Mouse (Mus musculus) stomach, postnatal 0 days (tissue): Measurements from ENCODE around the gene Tubgcp5. TPM values are rescaled to one million over a fixed set of nuclear protein-coding genes. Genes with fewer than 3 reads are reported as not detected.

ENCODE experiments used
- ATAC-seq: fragments of 200-750 bp; cut with Nextera tagmentation; 2 replicates; pipeline ENCODE4 v1.8.0; 2017; ENCODE audit not compliant: low FRiP score, low TSS enrichment
- DNase-seq: peaks from one replicate; pipeline ENCODE4 v3.0.0-alpha.2; 2016; ENCODE audit warnings: low spot score
- H3K27ac ChIP-seq: fragments of 300-500 bp; sonication (generic); replicated peaks from 2 replicates; pipeline ENCODE4 v1.5.1; 2014; ENCODE audit warnings: mild to moderate bottlenecking, control low read depth
- H3K27me3 ChIP-seq: fragments of 300-500 bp; sonication (generic); 2 replicates; pipeline ENCODE4 v1.6.1; 2014; ENCODE audit warnings: low read length; ENCODE audit not compliant: control insufficient read depth, insufficient read depth
- H3K36me3 ChIP-seq: fragments of 300-500 bp; sonication (generic); 2 replicates; pipeline ENCODE4 v1.6.1; 2014; ENCODE audit warnings: low read length, mixed read lengths; ENCODE audit not compliant: control insufficient read depth, insufficient read depth
- H3K4me1 ChIP-seq: fragments of 300-500 bp; sonication (generic); replicated peaks from 2 replicates; pipeline ENCODE4 v1.6.1; 2014; ENCODE audit warnings: antibody characterized with exemption; ENCODE audit not compliant: control insufficient read depth, insufficient read depth
- H3K4me2 ChIP-seq: fragments of 300-500 bp; sonication (generic); replicated peaks from 2 replicates; pipeline ENCODE4 v1.6.1; 2014; ENCODE audit warnings: low read depth, mild to moderate bottlenecking, control low read depth, moderate library complexity
- H3K4me3 ChIP-seq: fragments of 300-500 bp; sonication (generic); 2 replicates; pipeline ENCODE4 v1.5.1; 2014; ENCODE audit warnings: low read depth, low read length, control low read depth
- H3K9ac ChIP-seq: fragments of 300-500 bp; sonication (generic); 2 replicates; pipeline ENCODE4 v1.6.1; 2014; ENCODE audit warnings: mild to moderate bottlenecking, low read length, control low read depth, mixed read lengths
- H3K9me3 ChIP-seq: fragments of 300-500 bp; sonication (generic); 2 replicates; pipeline ENCODE4 v1.6.1; 2016; ENCODE audit warnings: low read length; ENCODE audit not compliant: control insufficient read depth
- CTCF ChIP-seq: IDR thresholded peaks from 2 replicates; pipeline ENCODE4 v1.5.1; 2016; ENCODE audit warnings: antibody characterized with exemption, low read depth, mild to moderate bottlenecking, moderate library complexity
- EP300 ChIP-seq: optimal IDR thresholded peaks from 2 replicates; pipeline ENCODE3; 2016; ENCODE audit warnings: antibody characterized with exemption
- WGBS: fragments of 180-500 bp; shearing (Covaris S2); extraction: QIAGEN DNeasy Blood & Tissue Kit; methylation state at CpG from one replicate; pipeline ENCODE4 v1.1.7; 2014; 5-methylcytosine and 5-hydroxymethylcytosine counted together
- polyA plus RNA-seq: library from polyadenylated mRNA; unstranded; fragments of >200 nt; fragmentation: Nextera tagmentation; extraction: Ambion mirVana; gene quantifications from 2 replicates; pipeline ENCODE4 v1.2.1, GENCODE M21; 2015

Gene Tubgcp5
- polyA plus RNA-seq, 1 experiment from 2014 or later = 10.0 TPM

DNA sequence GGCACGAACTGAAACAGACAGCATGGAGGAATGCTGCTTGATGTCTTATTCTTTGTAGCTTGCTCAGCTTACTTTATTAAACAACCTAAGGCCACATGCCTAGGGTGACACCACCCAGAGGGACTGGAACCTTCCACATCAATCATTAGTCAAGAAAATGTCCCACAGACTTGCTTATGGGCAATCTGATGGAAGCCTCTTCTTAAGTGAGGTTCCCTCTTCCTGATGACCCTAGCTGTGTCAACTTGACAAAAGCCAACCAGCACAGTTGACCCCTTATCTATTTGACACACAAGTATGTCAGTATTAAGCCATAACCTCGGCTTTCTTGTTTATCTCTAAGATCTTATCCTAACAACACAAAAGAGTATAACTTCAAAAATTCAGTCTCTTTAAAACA is 16.0 kb downstream of the Tubgcp5 start:
- Histone ChIP-seq H3K4me1 (no peaks in the 10 kb centered on the region), H3K4me2 (no peak overlapping the region), H3K36me3 (peaks cover 36% of the 10 kb centered on the region), H3K27ac (no peak overlapping the region), H3K4me3 (no peak overlapping the region), H3K9ac (no peak overlapping the region), H3K9me3 (no peaks in the 10 kb centered on the region), H3K27me3 (no peaks in the 10 kb centered on the region)
- DNase-seq = no peak
- ATAC-seq = no peak
- TF ChIP-seq EP300 (no peak), CTCF (no peak)
- WGBS = 78% methylated on average over 2 of the region's 2 CpGs

DNA sequence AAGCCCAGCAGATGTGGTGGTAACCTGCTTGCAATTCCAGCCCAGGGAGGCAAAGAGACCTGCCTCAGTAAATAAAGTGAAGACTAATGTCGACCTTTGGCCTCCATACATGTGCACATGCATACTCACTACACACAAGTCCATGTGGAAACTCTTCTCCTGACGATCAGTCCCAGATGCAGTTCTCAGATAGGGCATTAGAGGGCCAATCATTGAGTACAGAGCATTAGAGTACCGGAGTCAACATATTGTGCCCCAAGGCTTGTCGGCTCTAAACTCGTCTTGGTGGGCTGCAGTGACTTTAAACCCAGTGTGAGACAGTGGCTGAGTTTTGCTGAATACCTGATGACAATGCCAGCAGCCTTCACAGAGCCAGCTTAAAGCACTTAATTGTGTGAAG is 30.5 kb downstream of the Tubgcp5 start:
- no peak for ATAC-seq
- 89% methylated on average over 5 of the region's 5 CpGs for WGBS
- H3K9me3 ChIP-seq = no peaks in the 10 kb centered on the region
- H3K4me1 ChIP-seq = no peaks in the 10 kb centered on the region
- no peak overlapping the region for H3K4me2 ChIP-seq
- no peaks in the 10 kb centered on the region for H3K27me3 ChIP-seq
- H3K36me3 ChIP-seq = peaks cover 30% of the 10 kb centered on the region
- peak; percentile 30; the same call in 1 of the 2 replicates for TF ChIP-seq CTCF
- TF ChIP-seq EP300 = no peak
- H3K9ac ChIP-seq = no peak overlapping the region
- no peak overlapping the region for H3K4me3 ChIP-seq
- DNase-seq = no peak
- no peak overlapping the region for H3K27ac ChIP-seq

DNA sequence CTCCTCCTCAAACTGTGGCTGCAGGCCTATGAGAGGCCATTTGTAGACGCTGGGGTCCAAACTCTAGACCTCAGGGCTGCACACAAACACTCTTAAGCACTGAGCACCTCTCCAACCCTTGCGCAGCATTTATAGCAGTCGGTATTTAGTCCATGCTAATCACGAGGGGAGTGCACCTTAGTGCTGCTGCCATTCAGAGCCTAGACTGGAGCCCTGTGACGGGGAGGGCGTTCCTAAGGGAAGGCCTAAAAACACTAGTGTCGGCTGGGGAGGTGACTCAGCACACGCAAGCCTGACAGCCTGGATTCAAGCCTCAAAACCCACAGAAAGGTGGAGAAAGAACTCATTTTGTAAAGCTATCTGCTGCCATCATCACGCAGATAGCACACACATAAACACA is 33.6 kb downstream of the Tubgcp5 start:
- TF ChIP-seq CTCF (no peak), EP300 (no peak)
- H3K9me3 ChIP-seq = no peaks in the 10 kb centered on the region
- H3K27ac ChIP-seq = no peak overlapping the region
- H3K4me3 ChIP-seq = no peak overlapping the region
- no peak overlapping the region for H3K4me2 ChIP-seq
- H3K9ac ChIP-seq = no peak overlapping the region
- H3K27me3 ChIP-seq = no peaks in the 10 kb centered on the region
- DNase-seq = peak; percentile 43
- 80% methylated on average over 9 of the region's 9 CpGs for WGBS
- H3K36me3 ChIP-seq = peaks cover 26% of the 10 kb centered on the region
- ATAC-seq = peak; percentile 94
- H3K4me1 ChIP-seq = no peaks in the 10 kb centered on the region

DNA sequence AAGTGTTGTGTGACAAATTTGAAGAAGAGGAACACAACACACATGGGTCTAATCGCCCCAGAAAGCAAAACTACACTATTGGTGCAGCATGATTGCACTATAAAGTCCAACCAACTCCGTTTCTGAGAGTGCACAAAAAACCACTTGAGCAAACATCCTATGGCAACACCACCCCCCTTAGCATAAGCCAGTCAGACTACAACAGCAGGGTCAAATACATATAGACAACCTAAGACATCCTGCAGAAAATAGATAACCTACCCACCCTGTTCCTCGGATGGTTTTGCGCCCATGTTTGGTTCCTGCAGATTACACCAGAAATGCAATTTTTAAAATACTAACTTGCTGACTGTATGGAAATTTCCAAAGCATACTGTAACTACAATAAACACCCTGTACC is 42.9 kb downstream of the Tubgcp5 start:
- no peak for DNase-seq
- no peak overlapping the region for H3K4me2 ChIP-seq
- H3K27me3 ChIP-seq = no peaks in the 10 kb centered on the region
- no peak overlapping the region for H3K9ac ChIP-seq
- no peaks in the 10 kb centered on the region for H3K9me3 ChIP-seq
- 74% methylated on average over 4 of the region's 4 CpGs for WGBS
- H3K4me1 ChIP-seq = no peaks in the 10 kb centered on the region
- H3K27ac ChIP-seq = no peak overlapping the region
- H3K4me3 ChIP-seq = no peak overlapping the region
- H3K36me3 ChIP-seq = peaks cover 5% of the 10 kb centered on the region; the same call in 1 of the 2 replicates
- TF ChIP-seq EP300 = no peak
- no peak for TF ChIP-seq CTCF
- ATAC-seq = no peak

DNA sequence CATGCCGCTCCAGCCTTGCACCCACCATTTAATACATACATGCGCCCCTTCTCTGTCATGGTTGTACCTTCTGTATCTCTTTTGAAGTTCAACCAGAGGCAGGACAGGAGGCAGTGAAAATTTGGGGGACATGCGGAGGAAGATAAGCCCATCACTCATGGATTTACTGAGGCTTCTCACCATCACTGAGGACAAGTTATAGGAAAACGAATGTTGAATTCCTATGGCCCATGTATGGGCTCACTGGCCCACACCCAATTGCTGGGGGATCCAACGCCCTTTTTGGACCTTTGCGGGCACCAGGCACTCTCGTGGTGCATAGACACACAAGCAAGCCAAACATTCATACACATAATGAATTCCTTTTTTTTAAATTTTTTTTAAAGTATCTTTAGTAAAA is 47.5 kb downstream of the Tubgcp5 start, which contains the start of gene Cyfip1:
TSS of gene Cyfip1 (plus strand) at position 301 of the 400 bp plus-strand sequence.
- DNase-seq (no peak), ATAC-seq (peak; percentile 18; the same call in 1 of the 2 replicates)
- peak within 1 kb of the TSS; percentile 91 for H3K4me3 ChIP-seq
- no peaks in the 10 kb centered on the region for H3K27me3 ChIP-seq
- H3K4me1 ChIP-seq = 0 out of 2 replicates have a peak, but pooled peaks cover 2% of the 10 kb centered on the region
- TF ChIP-seq CTCF = no peak
- TF ChIP-seq EP300 = no peak
- 43% methylated on average over 7 of the region's 7 CpGs for WGBS
- H3K36me3 ChIP-seq = no peaks in the 10 kb centered on the region
- peak within 1 kb of the TSS; percentile 89 for H3K4me2 ChIP-seq
- H3K27ac ChIP-seq = peak within 1 kb of the TSS; percentile 99
- H3K9ac ChIP-seq = peak within 1 kb of the TSS; percentile 99
- H3K9me3 ChIP-seq = no peaks in the 10 kb centered on the region

DNA sequence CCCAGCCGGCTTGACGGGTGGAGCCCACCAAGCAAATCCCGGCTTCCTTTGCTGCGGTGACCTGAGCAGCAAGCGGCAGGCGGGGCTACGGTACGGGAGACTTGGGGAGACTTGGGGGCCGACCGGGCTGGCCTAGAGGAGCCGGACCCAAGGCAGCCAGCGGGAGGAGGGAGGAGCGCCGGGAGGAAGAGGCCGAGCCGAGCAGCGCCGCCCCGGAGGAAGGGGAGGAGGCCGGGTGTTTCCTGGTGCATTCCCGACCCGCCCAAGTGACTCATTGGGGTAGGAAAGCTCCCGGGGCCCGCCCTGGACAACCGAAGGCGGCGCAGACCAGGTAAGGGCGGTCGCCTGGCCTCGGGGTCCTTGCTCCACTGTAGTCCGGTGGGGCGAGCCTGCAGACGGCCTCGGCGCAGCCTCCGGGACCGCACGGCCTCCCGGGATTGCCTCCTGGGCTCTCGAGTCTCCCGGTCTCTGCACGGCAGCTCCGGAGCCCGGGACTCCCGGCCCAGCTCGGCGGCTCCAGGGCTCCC is 48.1 kb downstream of the Tubgcp5 start:
- DNase-seq = peak; percentile 96
- Histone ChIP-seq H3K4me2 (peak overlapping the region; percentile 89), H3K4me1 (0 out of 2 replicates have a peak, but pooled peaks cover 2% of the 10 kb centered on the region), H3K36me3 (no peaks in the 10 kb centered on the region), H3K9ac (peak overlapping the region; percentile 99), H3K27me3 (no peaks in the 10 kb centered on the region), H3K27ac (peak overlapping the region; percentile 99), H3K9me3 (no peaks in the 10 kb centered on the region), H3K4me3 (peak overlapping the region; percentile 91)
- ATAC-seq = peak; percentile 99
- TF ChIP-seq CTCF = peak; percentile 45
- TF ChIP-seq EP300 = no peak
- WGBS = under 1% methylated on average over 35 of the region's 47 CpGs
